ENCODE assay signal across 9 mouse cellular contexts in genomic region chr11:61011736-61012294, GRCm38 (mm10). TPM values are rescaled to one million over a fixed set of nuclear protein-coding genes. Genes with fewer than 3 reads are reported as not detected.
A peak's percentile ranks its signal among the peaks of the same experiment; 100 is the strongest.
DNase-seq lines count a peak whose midpoint lies in the region; ATAC-seq and TF ChIP-seq lines count a peak whose summit lies in the region.
"Had no signal": no experiment of that assay in that cellular context is flagged by ENCODE, and none has a peak within 500 bp of the region (broad histone marks: within the 10 kb centered on the region; RNA-seq: fewer than 3 reads in every experiment).

No protein-coding gene starts in this region.

- no peak for TF ChIP-seq POLR2A in myocyte (IDR thresholded peaks at IDR 0.05; ENCODE audit: insufficient read length, low read depth)

- H3K9ac ChIP-seq in heart, embryonic 11.5 days (ENCODE audit: low read depth, low read length), result no peak overlapping the region
- no peak overlapping the region for H3K9ac ChIP-seq in neural tube, embryonic 13.5 days
- no peak overlapping the region for H3K9ac ChIP-seq in kidney, postnatal 0 days (ENCODE audit: low read depth, low read length)
- H3K9ac ChIP-seq: limb, embryonic 13.5 days had no signal

- ATAC-seq in heart, embryonic 11.5 days (replicated peaks; ENCODE audit: insufficient number of reproducible peaks, low FRiP score, low TSS enrichment), result no peak
- ATAC-seq in neural tube, embryonic 13.5 days (ENCODE audit: low read depth), result peak; percentile 40
- peak; percentile 66; the same call in 1 of the 2 replicates for ATAC-seq in kidney, postnatal 0 days (replicated peaks; ENCODE audit: low FRiP score, low read depth)

- peak overlapping the region; percentile 4; the same call in 1 of the 2 replicates for H3K4me2 ChIP-seq in heart, embryonic 11.5 days
- H3K4me2 ChIP-seq in neural tube, embryonic 13.5 days, result no peak overlapping the region
- H3K4me2 ChIP-seq in kidney, postnatal 0 days (ENCODE audit: low read length), result no peak overlapping the region
- H3K4me2 ChIP-seq in myocyte (ENCODE audit: low read depth), result peak overlapping the region; percentile 6
- H3K4me2 ChIP-seq: limb, embryonic 13.5 days had no signal

- 30% methylated on average over 9 of the region's 9 CpGs for WGBS in heart, embryonic 11.5 days (ENCODE audit: insufficient replicate concordance)
- WGBS in neural tube, embryonic 13.5 days, result 24% methylated on average over 9 of the region's 9 CpGs
- 32% methylated on average over 9 of the region's 9 CpGs for WGBS in kidney, postnatal 0 days

- no peaks in the 10 kb centered on the region for H3K27me3 ChIP-seq in heart, embryonic 11.5 days (ENCODE audit: control insufficient read depth, insufficient read depth, low read length)
- no peaks in the 10 kb centered on the region for H3K27me3 ChIP-seq in neural tube, embryonic 13.5 days
- no peaks in the 10 kb centered on the region for H3K27me3 ChIP-seq in kidney, postnatal 0 days (ENCODE audit: insufficient read depth, low read length)
- H3K27me3 ChIP-seq in myocyte (ENCODE audit: control insufficient read depth, insufficient read depth, insufficient read length), result peaks cover 11% of the 10 kb centered on the region
- H3K27me3 ChIP-seq: limb, embryonic 13.5 days had no signal

- no peak for TF ChIP-seq CTCF in kidney, postnatal 0 days (IDR thresholded peaks at IDR 0.05; ENCODE audit: low read depth)

- no peak overlapping the region for H3ac ChIP-seq in myocyte (ENCODE audit: control insufficient read depth, insufficient read length)

- H3K36me3 ChIP-seq in heart, embryonic 11.5 days (ENCODE audit: control insufficient read depth, insufficient read depth, low read length), result no peaks in the 10 kb centered on the region
- H3K36me3 ChIP-seq in neural tube, embryonic 13.5 days, result no peaks in the 10 kb centered on the region
- H3K36me3 ChIP-seq in kidney, postnatal 0 days (ENCODE audit: insufficient read depth, low read length), result no peaks in the 10 kb centered on the region
- H3K36me3 ChIP-seq in myocyte (ENCODE audit: control insufficient read depth, insufficient read depth), result no peaks in the 10 kb centered on the region
- H3K36me3 ChIP-seq: limb, embryonic 13.5 days had no signal

- H3K27ac ChIP-seq in heart, embryonic 11.5 days (ENCODE audit: low read depth, low read length), result peak overlapping the region; percentile 22; the same call in 1 of the 2 replicates
- H3K27ac ChIP-seq in neural tube, embryonic 13.5 days (replicated peaks), result peak overlapping the region; percentile 64
- 0 out of 2 replicates have a peak overlapping the region, but pooled peaks have one; percentile 19 for H3K27ac ChIP-seq in kidney, postnatal 0 days
- H3K27ac ChIP-seq: limb, embryonic 13.5 days had no signal

- no peak overlapping the region for H3K4me3 ChIP-seq in heart, embryonic 11.5 days (ENCODE audit: low read depth, low read length)
- no peak overlapping the region for H3K4me3 ChIP-seq in neural tube, embryonic 13.5 days
- no peak overlapping the region for H3K4me3 ChIP-seq in kidney, postnatal 0 days (replicated peaks; ENCODE audit: low read depth, low read length)
- H3K4me3 ChIP-seq in myocyte, result no peak overlapping the region
- H3K4me3 ChIP-seq: limb, embryonic 13.5 days had no signal

- no peaks in the 10 kb centered on the region for H3K9me3 ChIP-seq in heart, embryonic 11.5 days (replicated peaks; ENCODE audit: control insufficient read depth, low read length)
- no peaks in the 10 kb centered on the region for H3K9me3 ChIP-seq in neural tube, embryonic 13.5 days
- no peaks in the 10 kb centered on the region for H3K9me3 ChIP-seq in kidney, postnatal 0 days (replicated peaks; ENCODE audit: low read length)
- H3K9me3 ChIP-seq: limb, embryonic 13.5 days had no signal

- no peak for DNase-seq in heart, postnatal 14 days
- DNase-seq in neural tube, embryonic 10.5 days (ENCODE audit: extremely low spot score, low spot score), result no peak
- peak; percentile 24 for DNase-seq in kidney, postnatal 0 days (ENCODE audit: low spot score)
- no peak for DNase-seq in adrenal gland, postnatal 36 days
- DNase-seq in cerebellum, postnatal 36 days, result no peak

- no peaks in the 10 kb centered on the region for H3K79me2 ChIP-seq in myocyte (ENCODE audit: control insufficient read depth, insufficient read depth)

- peaks cover 12% of the 10 kb centered on the region for H3K4me1 ChIP-seq in heart, embryonic 11.5 days (ENCODE audit: control insufficient read depth, insufficient read depth, low read length)
- H3K4me1 ChIP-seq in neural tube, embryonic 13.5 days (replicated peaks), result peaks cover 15% of the 10 kb centered on the region
- no peaks in the 10 kb centered on the region for H3K4me1 ChIP-seq in kidney, postnatal 0 days (replicated peaks; ENCODE audit: insufficient read depth, low read length)

- intact Hi-C loops in heart, postnatal 14 days (cut with DNase I), result no loop called here

TF ChIP-seq in myocyte, 11 proteins besides CTCF, POLR2A, EP300 and RAD21:
- no peak for TF ChIP-seq MYOG (IDR thresholded peaks at IDR 0.05; ENCODE audit: control insufficient read depth in 1 of 3, insufficient read depth in 1 of 3, insufficient read length in 2 of 3, low read depth in 2 of 3)
- TF ChIP-seq POLR2AphosphoS2 (IDR thresholded peaks at IDR 0.05; ENCODE audit: insufficient read length, low read depth), result no peak
- no peak for TF ChIP-seq TCF3 (IDR thresholded peaks at IDR 0.05; ENCODE audit: insufficient read length, low read depth)
- TF ChIP-seq TCF12 (IDR thresholded peaks at IDR 0.05; ENCODE audit: insufficient read depth, poor library complexity, severe bottlenecking), result no peak
- no peak for TF ChIP-seq MYOD1 (IDR thresholded peaks at IDR 0.05; ENCODE audit: control insufficient read depth in 1 of 3, insufficient read length in 2 of 3, low read depth in 2 of 3)
- TF ChIP-seq REST (IDR thresholded peaks at IDR 0.05; ENCODE audit: insufficient read depth, insufficient read length), result no peak
- no peak for TF ChIP-seq E2F4 (IDR thresholded peaks at IDR 0.05; ENCODE audit: insufficient read depth)
- TF ChIP-seq SRF (IDR thresholded peaks at IDR 0.05; ENCODE audit: control insufficient read depth, insufficient read length, low read depth), result no peak
- no peak for TF ChIP-seq USF1 (IDR thresholded peaks at IDR 0.05; ENCODE audit: low read depth)
- TF ChIP-seq CEBPB (IDR thresholded peaks at IDR 0.05; ENCODE audit: insufficient read depth, poor library complexity, severe bottlenecking), result no peak
- TF ChIP-seq MAX (IDR thresholded peaks at IDR 0.05; ENCODE audit: low read depth), result no peak
TF ChIP-seq in myocyte: peak in this region for 0.

RNA-seq across cellular contexts. Expression of gene Kcnj12, which starts 10.5 kb away (rescaled TPM):
- 1.5 and 2.0 TPM in 2 replicates for polyA plus RNA-seq in heart, embryonic 11.5 days (2014; fragmentation: Nextera tagmentation; extraction: Ambion mirVana)
- total RNA-seq in heart, postnatal 14 days (2021), result 10 to 100 TPM; 27.5 to 29.0 TPM
- 7.8 and 8.1 TPM in 2 replicates for polyA plus RNA-seq in neural tube, embryonic 13.5 days (2015; fragmentation: Nextera tagmentation; extraction: Ambion mirVana)
- polyA plus RNA-seq in kidney, postnatal 0 days (2015; fragmentation: Nextera tagmentation; extraction: Ambion mirVana), result 0.17 and 0.24 TPM in 2 replicates
- polyA plus RNA-seq in myocyte (2012; fragmentation: generic; extraction: Trizol), result 12.5 TPM
- total RNA-seq in adrenal gland, postnatal 36 days (2021), result 1 to 10 TPM; 1.3 to 2.5 TPM

Comparison
In these comparisons a context has a peak if more than half of its experiments do, and no peak if none do; other contexts are left out.
1. H3K4me2 ChIP-seq: peak in heart, embryonic 11.5 days (single experiment) and myocyte (single experiment); none in neural tube, embryonic 13.5 days (single experiment) and kidney, postnatal 0 days (single experiment).
2. Peak in every context shown above with its lines, with median percentiles within 50 percentile points of each other: H3K27ac ChIP-seq.